Comparison of ENCODE assay signal across 24 mouse cellular contexts in the genomic region with DNA sequence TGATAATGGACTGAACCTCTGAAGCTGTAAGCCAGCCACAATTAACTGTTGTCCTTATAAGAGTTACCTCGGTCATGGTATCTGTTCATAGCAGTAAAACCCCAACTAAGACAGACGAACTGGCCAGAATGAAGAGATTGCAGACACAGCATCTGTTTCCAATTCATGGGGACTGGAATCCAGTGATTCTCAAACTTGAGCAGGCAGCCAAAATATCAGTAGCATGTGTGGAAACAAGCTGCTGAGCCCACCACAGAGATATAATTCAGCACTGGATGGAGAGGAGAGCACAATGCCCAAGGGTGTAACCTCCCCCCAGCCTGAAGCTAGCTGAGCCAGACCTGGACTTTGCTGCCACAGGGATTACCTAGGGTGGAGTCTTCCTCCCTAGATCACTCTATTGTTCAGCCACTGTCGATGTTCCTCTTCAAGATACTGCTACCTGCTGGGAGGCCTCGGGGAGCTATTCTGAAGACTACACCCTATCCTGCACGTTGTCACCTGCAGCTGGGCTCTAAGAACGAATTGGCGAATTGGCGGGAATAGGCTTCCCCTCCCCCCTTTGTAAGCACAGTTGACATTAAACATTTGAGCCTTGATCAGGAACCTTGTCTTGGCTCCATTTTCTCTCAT.
A peak's percentile ranks its signal among the peaks of the same experiment; 100 is the strongest.
DNase-seq lines count a peak whose midpoint lies in the region; ATAC-seq and TF ChIP-seq lines count a peak whose summit lies in the region.
"Had no signal": no experiment of that assay in that cellular context is flagged by ENCODE, and none has a peak within 500 bp of the region (broad histone marks: within the 10 kb centered on the region; RNA-seq: fewer than 3 reads in every experiment).

No protein-coding gene starts in this region.

- H3K4me3 ChIP-seq in heart, embryonic 12.5 days: no peak overlapping the region
- no peak overlapping the region for H3K4me3 ChIP-seq in ES-E14 (ENCODE audit: insufficient read depth in 1 of 2, low read depth in 1 of 2, low read length in 2 of 2, poor library complexity in 1 of 2, severe bottlenecking in 1 of 2)
- H3K4me3 ChIP-seq: embryonic facial prominence, embryonic 13.5 days; forebrain, embryonic 13.5 days; gastrocnemius, adult 2 months; heart, embryonic 10.5 days; heart, embryonic 15.5 days; hindbrain, embryonic 13.5 days had no signal

- H3K27me3 ChIP-seq in heart, embryonic 12.5 days (replicated peaks): no peaks in the 10 kb centered on the region
- H3K27me3 ChIP-seq: CH12.LX; embryonic facial prominence, embryonic 13.5 days; forebrain, embryonic 13.5 days; hindbrain, embryonic 13.5 days had no signal

- WGBS in heart, embryonic 12.5 days: 57% methylated on average over 8 of the region's 8 CpGs

- no peaks in the 10 kb centered on the region for H3K36me3 ChIP-seq in heart, embryonic 12.5 days
- no peaks in the 10 kb centered on the region for H3K36me3 ChIP-seq in ES-E14 (ENCODE audit: control insufficient read depth, insufficient read depth, low read length, poor library complexity, severe bottlenecking)
- H3K36me3 ChIP-seq: embryonic facial prominence, embryonic 13.5 days; G1E; heart, embryonic 10.5 days; heart, embryonic 15.5 days; hindbrain, embryonic 13.5 days had no signal

- H3K27ac ChIP-seq in heart, embryonic 12.5 days (ENCODE audit: poor library complexity, severe bottlenecking): no peak overlapping the region
- H3K27ac ChIP-seq in ES-E14 (ENCODE audit: insufficient read depth, low read depth, low read length, poor library complexity, severe bottlenecking): no peak overlapping the region
- H3K27ac ChIP-seq: embryonic facial prominence, embryonic 13.5 days; forebrain, embryonic 13.5 days; gastrocnemius, adult 2 months; heart, embryonic 10.5 days; heart, embryonic 15.5 days; hindbrain, embryonic 13.5 days; hindbrain, postnatal 0 days had no signal

- in situ Hi-C loops in ES-E14 (cut with MboI; ENCODE audit: low sequenced_read_pairs in 2 of 2, unreplicated experiment in 2 of 2): no loop called here

- ATAC-seq in heart, embryonic 12.5 days (ENCODE audit: insufficient number of reproducible peaks, low FRiP score): no peak
- ATAC-seq: forebrain, embryonic 13.5 days; forebrain, postnatal 0 days; hindbrain, postnatal 0 days had no signal

- H3K4me1 ChIP-seq in heart, embryonic 12.5 days (replicated peaks): no peaks in the 10 kb centered on the region
- peaks cover 0 to 6% of the 10 kb centered on the region in 2 experiments; a peak in 1 of 4 replicates for H3K4me1 ChIP-seq in ES-E14 (ENCODE audit: control insufficient read depth in 2 of 2, insufficient read depth in 2 of 2, low read length in 2 of 2, poor library complexity in 1 of 2)
- H3K4me1 ChIP-seq: forebrain, embryonic 13.5 days; heart, embryonic 10.5 days; heart, embryonic 15.5 days; hindbrain, embryonic 13.5 days had no signal

- DNase-seq in heart, adult 11 months: peak; percentile 35
- DNase-seq in ES-E14 (ENCODE audit: low read depth, low spot score) (peak; percentile 39), ZHBTc4 (ENCODE audit: low read depth, low spot score) (peak; percentile 69)
- peak; percentile 31 for DNase-seq in forelimb bud, embryonic 11.5 days (ENCODE audit: low read depth, low spot score)
- DNase-seq in adrenal gland, adult 18-20 months (ENCODE audit: low spot score in 2 of 2): no peak
- DNase-seq in kidney, adult 18-20 months: no peak
- DNase-seq: adrenal gland, adult 8-10 months; cerebellum, adult 11 months; cerebellum, adult 8-10 months; cerebellum, postnatal 14 days; forebrain, postnatal 0 days; gastrocnemius, adult 2 months; gastrocnemius, postnatal 25 days; heart, postnatal 14 days; kidney, adult 8-10 months had no signal

- no peaks in the 10 kb centered on the region for H3K9me3 ChIP-seq in heart, embryonic 12.5 days (replicated peaks)
- no peaks in the 10 kb centered on the region for H3K9me3 ChIP-seq in ES-E14 (ENCODE audit: control insufficient read depth, insufficient read depth, low read depth, low read length)
- H3K9me3 ChIP-seq: embryonic facial prominence, embryonic 13.5 days; forebrain, embryonic 13.5 days; heart, embryonic 10.5 days; heart, embryonic 15.5 days; hindbrain, embryonic 13.5 days had no signal

- H3K9ac ChIP-seq in heart, embryonic 12.5 days: no peak overlapping the region
- no peak overlapping the region for H3K9ac ChIP-seq in ES-E14 (ENCODE audit: insufficient read depth, low read depth, low read length, poor library complexity, severe bottlenecking)
- H3K9ac ChIP-seq: embryonic facial prominence, embryonic 13.5 days; forebrain, embryonic 13.5 days; forebrain, postnatal 0 days; heart, embryonic 15.5 days; hindbrain, embryonic 13.5 days had no signal

- no peak overlapping the region for H3K4me2 ChIP-seq in heart, embryonic 12.5 days
- H3K4me2 ChIP-seq: embryonic facial prominence, embryonic 13.5 days; forebrain, embryonic 13.5 days; heart, embryonic 15.5 days; hindbrain, embryonic 13.5 days had no signal

TF ChIP-seq in ES-E14, 5 proteins besides CTCF, POLR2A, EP300 and RAD21:
- TF ChIP-seq ZNF384 (IDR thresholded peaks at IDR 0.05; ENCODE audit: low read depth, low read length) (no peak), ZC3H11A (IDR thresholded peaks at IDR 0.05; ENCODE audit: borderline replicate concordance, low read depth, low read length) (no peak), HCFC1 (IDR thresholded peaks at IDR 0.05; ENCODE audit: borderline replicate concordance, insufficient read depth, low read length) (no peak), CHD2 (IDR thresholded peaks at IDR 0.05; ENCODE audit: low read depth, low read length) (no peak), MAFK (IDR thresholded peaks at IDR 0.05; ENCODE audit: insufficient read depth, low read depth, low read length) (no peak)
TF ChIP-seq in ES-E14: peak in this region for 0.

Comparison
In these comparisons a context has a peak if more than half of its experiments do, and no peak if none do; other contexts are left out.
1. DNase-seq: peak in heart, adult 11 months (single experiment), ES-E14 (single experiment), ZHBTc4 (single experiment) and forelimb bud, embryonic 11.5 days (single experiment); none in adrenal gland, adult 18-20 months (0 of 2) and kidney, adult 18-20 months (single experiment).